Mouse (Mus musculus) left cerebral cortex, adult 2 months (tissue): ENCODE data around the gene 1700011M02Rik. TPM values are rescaled to one million over a fixed set of nuclear protein-coding genes. Genes with fewer than 3 reads are reported as not detected.
"Not testable (repeated sequence)": the region's sequence is repeated elsewhere in the genome, so short reads cannot be mapped to it uniquely, and the experiment has no call there.

Experiments
- DNase-seq, 2 experiments: peaks; one replicate each; pipeline ENCODE4 v3.0.0; 2021 to 2022; ENCODE audit warnings: low spot score in 2 of 2, mixed read lengths in 1 of 2; ENCODE audit errors: extremely low spot score in 1 of 2
- H3K27ac ChIP-seq: fragments of 200-600 bp; 2 replicates; pipeline ENCODE4 v1.8.1; 2022
- H3K4me3 ChIP-seq: fragments of 200-600 bp; 2 replicates; pipeline ENCODE4 v1.8.1; 2022
- CTCF ChIP-seq: fragments of 200-600 bp; IDR thresholded peaks from 2 replicates; pipeline ENCODE4 v1.8.1; 2022; ENCODE audit warnings: antibody characterized with exemption, mild to moderate bottlenecking, moderate library complexity
- intact Hi-C: fragments of 180-260 bp; cut with DNase I; formaldehyde crosslinking; loops from one replicate; pipeline ENCODE4 v1.15.1; 2025
- long read RNA-seq, 2 experiments: library from polyadenylated mRNA; stranded (forward); transcript quantifications; one replicate each; pipeline ENCODE4 v2.0.0; 2021; ENCODE audit warnings: borderline mapping rate in 2 of 2
- total RNA-seq, 2 experiments: library from RNA; stranded (reverse); gene quantifications; 2 replicates each; pipeline ENCODE4 v1.2.3; 2021

The 1700011M02Rik gene
- not detected for total RNA-seq
- long read RNA-seq, experiment 1 = 0 reads
- long read RNA-seq, experiment 2 = 0 reads

DNA sequence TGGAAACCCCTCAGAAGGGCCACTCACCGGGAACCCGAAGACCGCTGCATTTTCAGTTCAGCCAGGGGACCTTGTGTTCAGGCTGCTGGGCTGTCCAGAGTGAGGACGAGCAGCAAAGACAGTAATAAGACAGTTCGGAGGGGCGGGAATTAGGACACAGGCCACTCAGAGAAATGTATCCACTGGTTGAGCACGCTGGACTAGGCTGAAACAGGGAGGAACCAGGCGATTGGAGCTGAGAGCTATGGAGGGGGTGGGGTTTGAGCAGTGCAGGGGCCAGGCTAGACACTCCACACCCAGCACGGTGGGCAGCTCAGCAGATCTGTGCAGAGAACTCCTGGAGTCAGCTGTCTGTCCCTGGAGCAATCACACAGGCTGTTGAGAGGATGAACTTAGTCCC, at the start of gene 1700011M02Rik, which contains the start of gene Dmrtc1a:
TSS of gene 1700011M02Rik (plus strand) at position 319 of the 400 bp plus-strand sequence.
TSS of gene Dmrtc1a (minus strand) at position 101 of the 400 bp plus-strand sequence.
- H3K4me3 ChIP-seq, intact Hi-C loops, DNase-seq: not testable (repeated sequence)

DNA sequence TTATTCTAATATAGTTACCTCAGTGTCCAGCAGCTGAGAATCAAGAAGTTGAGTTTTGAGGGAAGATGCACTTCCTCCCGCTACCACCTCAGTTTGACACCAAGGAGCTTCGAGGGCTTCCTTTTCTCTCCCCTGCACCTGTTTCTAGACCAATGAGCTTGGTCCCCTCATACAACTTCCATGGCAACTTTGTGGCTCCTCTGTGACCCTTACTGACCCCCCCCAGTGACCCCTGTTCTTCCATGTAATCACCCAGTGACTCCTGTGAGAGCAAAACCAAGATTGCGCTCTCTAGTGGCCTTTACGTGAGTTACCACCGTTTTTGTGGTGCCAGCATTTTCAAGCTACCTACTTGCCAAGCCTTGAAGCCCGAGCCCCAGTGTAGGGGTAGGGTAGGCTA, 40.8 kb upstream of the 1700011M02Rik start, which contains the start of gene 1700031F05Rik:
TSS of gene 1700031F05Rik (minus strand) at position 101 of the 400 bp plus-strand sequence.
- intact Hi-C loops = no loop called here

More for the DNA sequence above, at the start of gene 1700011M02Rik, which contains the start of gene Dmrtc1a:
- H3K27ac ChIP-seq = not testable (repeated sequence)

DNA sequence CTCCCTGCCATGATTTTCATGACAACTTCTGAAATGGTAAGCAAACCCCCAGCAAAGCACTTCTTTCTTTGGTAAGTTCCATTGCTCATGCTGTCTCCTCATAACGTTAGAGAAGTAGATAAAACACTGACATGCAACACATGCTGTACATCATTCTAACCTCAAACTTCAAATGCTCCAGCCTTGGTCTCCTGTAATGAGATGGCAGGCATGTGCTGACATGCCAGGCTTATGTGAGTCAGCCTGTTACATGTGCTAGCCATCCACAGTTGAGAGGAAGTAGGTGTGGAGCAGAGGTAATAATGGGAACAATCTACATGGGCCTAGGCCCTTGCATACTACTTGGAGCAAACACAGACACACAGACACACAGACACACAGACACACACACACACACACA, 6.1 kb downstream of the 1700011M02Rik start:
- DNase-seq, intact Hi-C loops: not testable (repeated sequence)

More for the DNA sequence above, 40.8 kb upstream of the 1700011M02Rik start, which contains the start of gene 1700031F05Rik:
- DNase-seq = no peak
- no peak within 1 kb of the TSS for H3K27ac ChIP-seq
- no peak within 1 kb of the TSS for H3K4me3 ChIP-seq
- no peak for TF ChIP-seq CTCF

DNA sequence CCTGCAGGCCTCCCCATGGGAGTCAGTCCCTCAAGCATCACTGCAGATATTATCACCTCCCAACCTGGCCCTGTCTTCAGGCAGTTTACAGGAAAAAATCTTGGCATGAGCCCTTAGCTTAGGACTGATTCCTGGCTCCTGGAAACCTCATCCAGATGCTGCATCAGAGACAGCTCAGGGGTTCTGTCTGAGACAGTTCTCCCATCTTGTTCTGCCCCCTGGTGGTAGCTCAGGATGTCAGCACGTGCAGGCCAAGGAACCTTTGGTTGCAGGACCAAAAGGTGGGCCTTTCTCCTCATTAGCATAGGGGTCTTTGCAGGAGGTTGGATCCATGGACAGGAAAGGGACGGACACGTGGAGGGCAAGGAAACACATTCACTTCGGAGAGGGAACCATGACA, 18.0 kb downstream of the 1700011M02Rik start:
- H3K27ac ChIP-seq, intact Hi-C loops, H3K4me3 ChIP-seq: not testable (repeated sequence)
- peak; percentile 50 for TF ChIP-seq CTCF
- DNase-seq = peak; percentile 18 to 35

More for the DNA sequence above, 6.1 kb downstream of the 1700011M02Rik start:
- H3K27ac ChIP-seq, H3K4me3 ChIP-seq: not testable (repeated sequence)

DNA sequence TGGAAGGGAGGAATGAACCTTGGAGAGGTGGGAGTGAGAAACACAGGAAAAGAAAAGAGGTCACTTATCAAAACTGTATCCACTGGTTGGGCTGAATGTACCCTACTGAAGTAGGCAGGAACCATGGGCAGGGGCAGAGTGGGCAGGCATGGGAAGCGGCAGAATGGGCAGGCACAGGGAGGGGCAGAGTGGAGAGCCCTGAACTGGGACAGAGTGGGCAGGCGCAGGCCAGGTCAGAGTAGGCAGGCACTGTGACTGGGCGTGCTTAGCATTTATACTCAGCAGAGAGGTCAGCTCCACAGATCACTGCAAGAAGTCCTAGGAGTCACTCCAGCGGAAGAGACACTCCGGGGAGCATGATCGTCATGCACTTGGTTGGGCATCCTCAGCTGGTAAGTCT, 19.4 kb downstream of the 1700011M02Rik start, which contains the start of gene 1700018G05Rik:
TSS of gene 1700018G05Rik (plus strand) at position 301 of the 400 bp plus-strand sequence.
- DNase-seq, H3K4me3 ChIP-seq, H3K27ac ChIP-seq, intact Hi-C loops: not testable (repeated sequence)

DNA sequence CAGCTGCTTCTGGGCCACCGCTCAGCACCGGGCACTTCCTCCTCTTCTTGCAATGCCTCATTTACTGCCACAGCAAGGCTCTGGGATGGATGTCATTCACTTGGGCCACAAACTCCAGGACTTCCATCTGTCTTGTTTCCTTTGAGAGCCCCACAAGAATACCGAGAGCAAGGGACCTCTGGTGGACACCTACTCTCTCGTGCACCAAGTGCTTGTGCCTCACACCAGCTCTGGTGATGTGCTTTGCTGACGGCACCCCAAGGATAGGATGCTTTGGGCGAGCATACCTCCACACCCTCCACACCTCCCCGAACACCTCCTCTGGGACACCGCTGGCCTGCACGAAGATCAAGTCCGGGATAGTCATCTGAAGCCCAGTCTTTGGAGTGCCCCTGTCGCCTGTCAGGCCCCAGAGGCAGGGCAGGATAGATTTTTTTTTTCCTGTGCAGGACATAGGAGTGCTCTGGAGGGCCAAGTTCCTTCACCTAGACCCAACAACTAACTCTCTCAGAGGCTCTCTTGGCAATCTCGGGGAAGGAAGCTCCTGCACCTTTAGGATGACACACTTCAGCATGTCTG, 24.4 kb downstream of the 1700011M02Rik start:
- DNase-seq = no peak
- intact Hi-C loops = no loop called here
- peak overlapping the region; percentile 65 for H3K4me3 ChIP-seq
- H3K27ac ChIP-seq = peak overlapping the region; percentile 76; the same call in 1 of the 2 replicates
- no peak for TF ChIP-seq CTCF

DNA sequence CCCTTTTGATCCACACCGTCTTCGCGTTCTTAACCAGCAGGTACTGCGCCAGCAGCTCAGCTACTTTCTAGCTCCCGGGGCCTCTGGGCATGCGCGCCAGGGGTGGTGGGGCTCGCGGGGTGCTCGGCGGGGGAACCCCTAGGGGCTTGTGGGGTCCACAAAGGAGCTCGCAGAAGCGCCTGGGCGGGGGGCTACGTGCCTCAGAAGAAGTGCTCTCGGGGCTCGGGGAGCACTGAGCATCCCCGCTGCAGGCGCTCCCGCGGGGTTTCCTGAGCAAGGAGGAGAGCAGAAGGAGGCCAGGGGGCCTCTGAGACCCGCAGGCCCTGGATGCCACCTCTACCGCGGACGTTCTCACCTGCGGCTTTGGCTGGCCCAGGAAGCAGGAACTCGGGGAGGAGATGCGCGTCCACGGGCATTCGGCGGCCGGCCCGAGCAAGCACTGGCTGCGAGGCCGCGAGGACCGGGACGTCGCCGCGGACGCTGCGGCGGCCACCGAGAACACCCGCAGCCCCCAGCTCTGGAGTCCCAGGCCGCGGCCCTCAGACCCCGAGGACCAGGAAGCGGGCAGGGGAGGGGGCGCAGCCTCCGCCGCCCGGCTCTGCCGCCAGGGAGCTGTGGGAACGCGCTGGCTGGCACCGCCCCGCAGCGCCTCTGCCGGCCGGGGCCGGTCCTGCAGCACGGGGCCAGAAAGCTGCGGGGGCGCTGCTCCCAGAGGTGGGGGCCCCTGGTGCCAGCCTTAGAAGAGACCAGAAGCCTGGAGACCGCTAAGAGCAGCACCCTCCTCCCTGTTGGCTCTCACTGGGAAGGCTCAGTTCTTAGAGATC, 25.1 kb downstream of the 1700011M02Rik start:
- peak; percentile 79 for TF ChIP-seq CTCF
- intact Hi-C loops = no loop called here
- Histone ChIP-seq H3K27ac (peak overlapping the region; percentile 76), H3K4me3 (peak overlapping the region; percentile 65)
- DNase-seq = peak; percentile 76 to 78

DNA sequence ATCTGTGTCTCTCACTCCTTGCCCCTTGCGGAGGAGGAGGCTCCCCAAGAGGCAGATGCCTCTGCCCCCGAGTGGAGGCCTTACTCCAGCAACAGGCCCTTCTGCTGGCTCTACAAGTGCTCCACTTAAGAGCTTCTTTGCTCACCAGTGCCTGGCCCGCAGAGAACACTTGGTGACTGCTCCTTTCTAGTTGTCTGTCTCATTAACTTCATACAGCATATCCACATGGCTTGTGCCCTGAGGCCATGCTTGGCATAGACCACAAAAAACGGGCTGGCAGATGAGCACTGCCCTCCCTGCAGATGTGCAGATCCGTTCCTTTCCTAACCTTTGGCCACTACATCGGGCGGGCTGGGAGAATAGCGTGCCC, 25.7 kb downstream of the 1700011M02Rik start:
- TF ChIP-seq CTCF = no peak
- intact Hi-C loops = no loop called here
- DNase-seq = no peak
- no peak overlapping the region for H3K27ac ChIP-seq
- no peak overlapping the region; the same call in 1 of the 2 replicates for H3K4me3 ChIP-seq

DNA sequence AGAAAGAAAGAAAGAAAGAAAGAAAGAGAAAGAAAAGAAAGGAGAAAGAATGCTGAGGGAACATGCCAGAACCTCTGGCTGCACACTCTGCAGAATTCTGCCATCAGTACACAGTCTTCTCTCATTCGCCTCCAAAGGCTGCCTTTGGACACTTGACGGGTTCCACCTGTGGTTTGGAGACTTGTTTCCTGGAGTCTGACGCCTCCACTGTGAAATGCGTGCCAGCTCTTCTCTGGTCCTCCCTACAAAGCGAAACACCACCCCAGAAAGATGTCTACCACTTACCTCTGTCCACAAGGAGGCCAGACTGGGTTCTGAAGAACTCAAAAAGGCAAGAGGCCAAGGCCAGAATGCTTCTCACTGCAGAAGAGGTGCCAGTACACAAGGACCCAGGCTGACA, 28.0 kb downstream of the 1700011M02Rik start:
- H3K27ac ChIP-seq = no peak overlapping the region
- intact Hi-C loops = no loop called here
- TF ChIP-seq CTCF = no peak
- DNase-seq = no peak
- no peak overlapping the region for H3K4me3 ChIP-seq

DNA sequence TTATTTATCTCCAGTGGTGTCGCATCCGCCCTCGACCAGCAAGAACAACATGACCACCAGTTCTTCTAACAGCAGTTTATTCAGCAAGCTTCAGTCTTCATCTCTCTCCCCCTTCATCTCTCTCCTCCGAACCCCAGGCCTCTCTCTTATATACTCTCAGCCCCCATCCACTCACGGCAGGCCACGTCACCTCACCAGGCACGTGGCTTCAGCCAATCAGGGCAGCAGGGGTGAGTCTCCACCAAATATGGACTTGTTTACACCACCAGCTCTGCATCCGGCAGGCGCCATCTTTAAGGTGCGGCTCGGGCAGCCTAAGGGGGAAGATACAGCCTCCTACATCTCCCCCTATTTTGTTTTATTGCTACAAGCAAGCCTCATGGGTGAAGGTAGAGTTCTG, 41.4 kb downstream of the 1700011M02Rik start:
- intact Hi-C loops = loop anchor here (10.0 kb wide), 1 partner anchor 495 kb away; no protein-coding TSS in a partner anchor

DNA sequence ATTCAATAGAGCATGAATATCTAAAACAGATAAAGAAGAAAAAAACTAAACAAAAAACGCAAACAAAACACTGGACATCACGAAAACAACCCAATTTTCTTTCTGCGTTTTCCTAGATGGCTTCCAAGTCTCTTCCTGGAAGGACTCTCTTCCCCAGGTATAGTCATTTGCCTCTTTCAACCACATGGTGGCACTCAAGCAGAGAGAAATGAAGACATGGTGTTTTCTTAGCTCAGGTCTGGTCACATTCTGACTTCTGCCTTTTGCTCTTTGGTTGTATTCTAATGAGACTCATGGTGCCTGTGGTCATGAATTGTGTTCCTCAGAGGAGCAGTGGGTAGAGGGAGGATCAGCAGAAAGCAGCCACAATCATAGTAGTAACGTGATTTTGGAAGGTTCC, 50.2 kb downstream of the 1700011M02Rik start:
- DNase-seq = peak in 1 of 2 experiments; percentile 21
- intact Hi-C loops = loop anchor here (1.0 to 10.0 kb wide), 3 partner anchors 150 to 486 kb away; no protein-coding TSS in a partner anchor
- TF ChIP-seq CTCF = peak; percentile 62
- Histone ChIP-seq H3K4me3 (no peak overlapping the region), H3K27ac (no peak overlapping the region)

More for the DNA sequence above, 41.4 kb downstream of the 1700011M02Rik start:
- not testable (repeated sequence) for H3K4me3 ChIP-seq, DNase-seq, H3K27ac ChIP-seq

Other genes starting within 250 kb of the 1700011M02Rik start
- gene Gm3880, start 221.9 kb upstream of the 1700011M02Rik start, total RNA-seq = not detected
- not detected for gene Gm9112, start 201.3 kb upstream of the 1700011M02Rik start, total RNA-seq
- gene Dmrtc1b, start 201.0 kb upstream of the 1700011M02Rik start, total RNA-seq = not detected
- not detected for gene Dmrtc1c1, start 105.9 kb upstream of the 1700011M02Rik start, total RNA-seq
- not detected for gene Dmrtc1c2, start 54.3 kb upstream of the 1700011M02Rik start, total RNA-seq
- not detected for gene 1700031F05Rik, start 40.9 kb upstream of the 1700011M02Rik start, total RNA-seq
- gene Dmrtc1a, start 218 bp upstream of the 1700011M02Rik start, total RNA-seq = 1 to 10 TPM; 5.4 to 6.2 TPM
- gene 1700018G05Rik, start 19.5 kb downstream of the 1700011M02Rik start, total RNA-seq = not detected